ENCODE assay signal across 23 mouse cellular contexts in genomic region chr10:4556842-4557377, GRCm38 (mm10). TPM values are rescaled to one million over a fixed set of nuclear protein-coding genes. Genes with fewer than 3 reads are reported as not detected.
DNase-seq lines count a peak whose midpoint lies in the region; ATAC-seq and TF ChIP-seq lines count a peak whose summit lies in the region.
"Had no signal": no experiment of that assay in that cellular context is flagged by ENCODE, and none has a peak within 500 bp of the region (broad histone marks: within the 10 kb centered on the region; RNA-seq: fewer than 3 reads in every experiment).

No protein-coding gene starts in this region.

- DNase-seq in lung, postnatal 0 days (ENCODE audit: low spot score), result peak; percentile 21
- DNase-seq in lung, adult 18-20 months, result no peak
- DNase-seq in Patski (ENCODE audit: low read depth, low spot score), result no peak
- DNase-seq in fibroblast of lung, adult 2 months (ENCODE audit: low read depth), result peak; percentile 64
- DNase-seq in kidney, postnatal 25 days, result no peak
- DNase-seq: adrenal gland, postnatal 25 days; cerebellum, adult 11-12 months; cerebellum, adult 9-11 months; gastrocnemius, postnatal 10 days; heart, adult 2 months; kidney, adult 9 months; kidney, postnatal 10 days; layer of hippocampus, adult 9-11 months had no signal

- TF ChIP-seq CTCF in lung, postnatal 0 days (IDR thresholded peaks at IDR 0.05), result no peak
- no peak for TF ChIP-seq CTCF in Patski (IDR thresholded peaks at IDR 0.05)

- no peaks in the 10 kb centered on the region for H3K79me2 ChIP-seq in myocyte (ENCODE audit: control insufficient read depth, insufficient read depth)

- no peaks in the 10 kb centered on the region for H3K4me1 ChIP-seq in lung, postnatal 0 days (ENCODE audit: insufficient read depth, low read depth, low read length)
- no peaks in the 10 kb centered on the region for H3K4me1 ChIP-seq in midbrain, embryonic 16.5 days (ENCODE audit: control insufficient read depth, insufficient read depth, low read length)
- H3K4me1 ChIP-seq in liver, embryonic 12.5 days, result no peaks in the 10 kb centered on the region
- H3K4me1 ChIP-seq: embryonic facial prominence, embryonic 15.5 days had no signal

- no peak for TF ChIP-seq POLR2A in myocyte (IDR thresholded peaks at IDR 0.05; ENCODE audit: insufficient read length, low read depth)

- H3K9ac ChIP-seq in lung, postnatal 0 days (replicated peaks; ENCODE audit: low read depth), result no peak overlapping the region
- no peak overlapping the region for H3K9ac ChIP-seq in midbrain, embryonic 16.5 days (ENCODE audit: low read depth, low read length)
- H3K9ac ChIP-seq in liver, embryonic 12.5 days, result no peak overlapping the region
- H3K9ac ChIP-seq: embryonic facial prominence, embryonic 15.5 days; limb, embryonic 12.5 days; neural tube, embryonic 13.5 days had no signal

- no peak overlapping the region for H3ac ChIP-seq in myocyte (ENCODE audit: control insufficient read depth, insufficient read length)

- ATAC-seq in lung, postnatal 0 days, result no peak
- peak; percentile 19 for ATAC-seq in Patski
- no peak for ATAC-seq in midbrain, embryonic 16.5 days
- ATAC-seq in liver, embryonic 12.5 days, result no peak
- ATAC-seq: forebrain, embryonic 16.5 days; hindbrain, postnatal 0 days; intestine, embryonic 16.5 days had no signal

- POLR2A ChIA-PET in Patski (lab: Charles Lee), result no interaction called here

- H3K4me3 ChIP-seq in lung, postnatal 0 days (ENCODE audit: low read depth, low read length), result no peak overlapping the region
- no peak overlapping the region for H3K4me3 ChIP-seq in myocyte
- no peak overlapping the region for H3K4me3 ChIP-seq in midbrain, embryonic 16.5 days (ENCODE audit: low read depth, low read length)
- no peak overlapping the region for H3K4me3 ChIP-seq in liver, embryonic 12.5 days
- H3K4me3 ChIP-seq: embryonic facial prominence, embryonic 15.5 days; heart, adult 2 months; limb, embryonic 12.5 days; neural tube, embryonic 13.5 days had no signal

- no peak overlapping the region for H3K4me2 ChIP-seq in lung, postnatal 0 days (replicated peaks; ENCODE audit: low read depth, low read length)
- no peak overlapping the region for H3K4me2 ChIP-seq in myocyte (ENCODE audit: low read depth)
- no peak overlapping the region for H3K4me2 ChIP-seq in midbrain, embryonic 16.5 days (ENCODE audit: low read length)
- H3K4me2 ChIP-seq in liver, embryonic 12.5 days, result no peak overlapping the region
- H3K4me2 ChIP-seq: embryonic facial prominence, embryonic 15.5 days; limb, embryonic 12.5 days; midbrain, embryonic 11.5 days; neural tube, embryonic 13.5 days had no signal

- in situ Hi-C loops in Patski (cut with MboI; ENCODE audit: low pct_unique_long_range_greater_than_20kb), result no loop called here

- WGBS in lung, postnatal 0 days, result 79% methylated on average over 3 of the region's 3 CpGs
- WGBS in midbrain, embryonic 16.5 days, result 93% methylated on average over 3 of the region's 3 CpGs
- 66% methylated on average over 3 of the region's 3 CpGs for WGBS in liver, embryonic 12.5 days (ENCODE audit: insufficient replicate concordance)

- H3K36me3 ChIP-seq in lung, postnatal 0 days (ENCODE audit: insufficient read depth, low read length), result no peaks in the 10 kb centered on the region
- H3K36me3 ChIP-seq in myocyte (ENCODE audit: control insufficient read depth, insufficient read depth), result no peaks in the 10 kb centered on the region
- no peaks in the 10 kb centered on the region for H3K36me3 ChIP-seq in midbrain, embryonic 16.5 days (ENCODE audit: control insufficient read depth, insufficient read depth, low read length)
- no peaks in the 10 kb centered on the region for H3K36me3 ChIP-seq in liver, embryonic 12.5 days
- H3K36me3 ChIP-seq: embryonic facial prominence, embryonic 15.5 days; limb, embryonic 12.5 days; neural tube, embryonic 13.5 days had no signal

- TF ChIP-seq EP300 in lung, postnatal 0 days (IDR thresholded peaks at IDR 0.05), result no peak

- CTCF ChIA-PET in Patski (lab: Charles Lee), result interaction anchor here (1.7 kb wide), 1 partner anchor 37 kb away, joined by 4 read pairs; no protein-coding TSS in a partner anchor

- no peak overlapping the region for H3K27ac ChIP-seq in lung, postnatal 0 days (ENCODE audit: low read length)
- no peak overlapping the region for H3K27ac ChIP-seq in midbrain, embryonic 16.5 days (ENCODE audit: low read length)
- no peak overlapping the region for H3K27ac ChIP-seq in liver, embryonic 12.5 days
- H3K27ac ChIP-seq: embryonic facial prominence, embryonic 15.5 days; heart, adult 2 months; hindbrain, postnatal 0 days; limb, embryonic 12.5 days; neural tube, embryonic 13.5 days had no signal

- no peaks in the 10 kb centered on the region for H3K27me3 ChIP-seq in lung, postnatal 0 days (replicated peaks; ENCODE audit: insufficient read depth, low read length)
- H3K27me3 ChIP-seq in Patski (no peaks in the 10 kb centered on the region), myocyte (ENCODE audit: control insufficient read depth, insufficient read depth, insufficient read length) (peaks cover 5% of the 10 kb centered on the region)
- no peaks in the 10 kb centered on the region for H3K27me3 ChIP-seq in midbrain, embryonic 16.5 days (ENCODE audit: control insufficient read depth, insufficient read depth, low read depth, low read length)
- no peaks in the 10 kb centered on the region for H3K27me3 ChIP-seq in liver, embryonic 12.5 days (replicated peaks)
- H3K27me3 ChIP-seq: embryonic facial prominence, embryonic 15.5 days; limb, embryonic 12.5 days; neural tube, embryonic 13.5 days had no signal

- H3K9me3 ChIP-seq in lung, postnatal 0 days (ENCODE audit: low read length), result no peaks in the 10 kb centered on the region
- no peaks in the 10 kb centered on the region for H3K9me3 ChIP-seq in midbrain, embryonic 16.5 days (replicated peaks; ENCODE audit: control insufficient read depth, low read length, poor library complexity, severe bottlenecking)
- H3K9me3 ChIP-seq in liver, embryonic 12.5 days (replicated peaks), result no peaks in the 10 kb centered on the region
- H3K9me3 ChIP-seq: embryonic facial prominence, embryonic 15.5 days; limb, embryonic 12.5 days; neural tube, embryonic 13.5 days had no signal

TF ChIP-seq in myocyte, 11 proteins besides CTCF, POLR2A, EP300 and RAD21:
- TF ChIP-seq CEBPB (IDR thresholded peaks at IDR 0.05; ENCODE audit: insufficient read depth, poor library complexity, severe bottlenecking) (peak; percentile 71; the same call in 1 of the 2 replicates), MYOG (IDR thresholded peaks at IDR 0.05; ENCODE audit: control insufficient read depth in 1 of 3, insufficient read depth in 1 of 3, insufficient read length in 2 of 3, low read depth in 2 of 3) (no peak)

RNA-seq across cellular contexts. Expression of gene Esr1, which starts 54.5 kb away (rescaled TPM):
- polyA plus RNA-seq in lung, postnatal 0 days (2015; fragmentation: Nextera tagmentation; extraction: Ambion mirVana), result 0.24 and 0.26 TPM in 2 replicates
- 0.18 TPM for polyA plus RNA-seq in Patski (2021)
- 3.6 TPM for polyA plus RNA-seq in myocyte (2012; fragmentation: generic; extraction: Trizol)
- 0.60 and 0.63 TPM in 2 replicates for polyA plus RNA-seq in midbrain, embryonic 16.5 days (2015; fragmentation: Nextera tagmentation; extraction: Ambion mirVana)
- 0.01 and 0.10 TPM in 2 replicates for polyA plus RNA-seq in liver, embryonic 12.5 days (2016; fragmentation: Nextera tagmentation; extraction: Ambion mirVana)

Comparison
In these comparisons a context has a peak if more than half of its experiments do, and no peak if none do; other contexts are left out.
1. DNase-seq: peak in lung, postnatal 0 days (single experiment) and fibroblast of lung, adult 2 months (single experiment); none in lung, adult 18-20 months (0 of 2), Patski (single experiment) and kidney, postnatal 25 days (0 of 2).